Mouse (Mus musculus): Measurements from ENCODE around the gene Glrx.

- TF ChIP-seq POLR2A (IDR thresholded peaks at IDR 0.05; ENCODE audit: extremely low read depth, insufficient read depth, low read length) (no peak), CTCF (IDR thresholded peaks at IDR 0.05; ENCODE audit: low read depth, low read length) (no peak)
Measured at GRCm38 (mm10) chr13:75832697-75833096, 7.0 kb upstream of the Glrx start.

Data from liver, adult 2 months (tissue).